Mouse (Mus musculus) ovary, postnatal 14 days (tissue): Measurements from ENCODE around the gene Usp49.
"Not testable (repeated sequence)": the region's sequence is repeated elsewhere in the genome, so short reads cannot be mapped to it uniquely, and the experiment has no call there.

Experiments used
- DNase-seq: peaks from one replicate; pipeline ENCODE4 v3.0.0; 2022; ENCODE audit warnings: low spot score

Usp49 gene

GRCm38 (mm10) chr17:47630678-47631065 lies at the start of gene Usp49:
Usp49 (plus strand) TSS chr17:47630690.
- no peak for DNase-seq

GRCm38 (mm10) chr17:47580962-47581361 lies 49.5 kb upstream of the Usp49 start:
- DNase-seq, result no peak

- DNase-seq, result no peak
Observed at GRCm38 (mm10) chr17:47588517-47588916, 42.0 kb upstream of the Usp49 start.

GRCm38 (mm10) chr17:47591073-47591472 lies 39.4 kb upstream of the Usp49 start:
- DNase-seq, result no peak

- DNase-seq, result peak; percentile 90
Observed at GRCm38 (mm10) chr17:47593215-47593853, 37.2 kb upstream of the Usp49 start.

DNA sequence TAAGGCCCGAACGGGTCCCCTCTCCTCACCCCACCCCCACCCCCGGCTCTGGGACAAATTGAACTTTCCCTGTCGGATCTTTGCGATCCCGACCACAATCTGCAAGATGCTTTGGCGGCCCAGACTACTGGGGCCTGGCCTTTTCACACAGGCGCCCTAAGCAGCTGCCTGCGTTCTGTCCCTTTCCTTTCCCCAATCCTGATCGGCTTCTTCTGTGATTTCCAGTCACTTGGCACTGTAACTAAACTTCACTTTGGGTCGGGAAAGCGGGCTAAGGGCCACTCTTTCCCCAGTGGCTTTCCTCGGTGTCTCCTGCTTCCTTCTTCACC lies 36.7 kb upstream of the Usp49 start:
- DNase-seq, result no peak

DNA sequence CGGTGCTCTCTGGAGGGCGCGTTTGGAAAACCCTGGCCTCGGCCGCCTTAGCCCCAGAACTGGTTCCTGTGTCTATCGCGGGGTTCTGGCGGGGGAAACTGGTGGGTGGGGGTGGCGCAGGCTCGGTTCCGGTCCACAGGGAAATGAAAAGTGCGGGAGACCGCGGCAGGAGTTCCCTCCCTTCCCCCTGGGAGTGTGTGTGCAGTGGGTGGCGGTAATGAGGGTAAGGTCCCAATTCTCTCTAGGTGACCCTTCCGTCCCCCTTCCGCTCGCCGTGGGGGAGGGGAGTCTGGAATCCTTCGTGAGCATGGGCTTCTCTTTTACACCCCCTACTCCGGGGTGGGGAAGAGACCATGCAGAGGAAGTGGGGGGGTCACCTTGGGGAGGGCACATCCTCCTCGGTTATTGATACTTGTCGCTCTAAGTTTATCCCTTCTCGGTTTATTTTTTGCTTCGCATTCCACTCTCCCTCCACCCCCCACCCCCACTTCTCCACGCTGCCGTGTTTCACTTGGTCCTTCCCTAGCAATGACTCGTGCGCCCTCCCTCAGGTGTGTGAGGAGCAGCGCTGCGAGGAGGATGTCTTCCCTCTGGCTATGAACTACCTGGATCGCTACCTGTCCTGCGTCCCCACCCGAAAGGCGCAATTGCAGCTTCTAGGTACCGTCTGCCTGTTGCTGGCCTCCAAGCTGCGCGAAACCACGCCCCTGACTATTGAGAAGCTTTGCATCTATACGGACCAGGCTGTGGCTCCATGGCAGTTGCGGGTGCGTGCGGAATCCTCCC lies 36.1 kb upstream of the Usp49 start:
- DNase-seq, result peak; percentile 27

- no peak for DNase-seq
Observed at GRCm38 (mm10) chr17:47594969-47595247, 35.6 kb upstream of the Usp49 start.

- peak; percentile 42 for DNase-seq
Observed at GRCm38 (mm10) chr17:47595248-47596161, 35.0 kb upstream of the Usp49 start.

- no peak for DNase-seq
Observed at GRCm38 (mm10) chr17:47596162-47596838, 34.2 kb upstream of the Usp49 start.

DNA sequence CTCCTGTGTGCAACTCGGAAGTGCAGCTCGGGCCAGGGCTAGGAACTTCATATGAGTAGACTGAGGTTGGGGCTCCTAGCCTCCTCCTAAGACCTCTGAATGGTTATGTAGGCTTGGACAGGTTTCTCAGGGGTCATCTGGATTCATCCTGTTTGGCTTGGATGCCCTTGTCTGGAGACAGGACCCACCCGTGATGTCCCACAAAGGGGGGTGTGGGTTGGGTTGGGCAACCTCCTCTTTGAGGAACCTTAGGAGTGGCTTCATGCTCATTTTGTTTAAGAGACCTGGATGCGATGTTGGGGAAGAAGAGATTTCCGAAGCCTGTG lies 33.7 kb upstream of the Usp49 start:
- no peak for DNase-seq

DNA sequence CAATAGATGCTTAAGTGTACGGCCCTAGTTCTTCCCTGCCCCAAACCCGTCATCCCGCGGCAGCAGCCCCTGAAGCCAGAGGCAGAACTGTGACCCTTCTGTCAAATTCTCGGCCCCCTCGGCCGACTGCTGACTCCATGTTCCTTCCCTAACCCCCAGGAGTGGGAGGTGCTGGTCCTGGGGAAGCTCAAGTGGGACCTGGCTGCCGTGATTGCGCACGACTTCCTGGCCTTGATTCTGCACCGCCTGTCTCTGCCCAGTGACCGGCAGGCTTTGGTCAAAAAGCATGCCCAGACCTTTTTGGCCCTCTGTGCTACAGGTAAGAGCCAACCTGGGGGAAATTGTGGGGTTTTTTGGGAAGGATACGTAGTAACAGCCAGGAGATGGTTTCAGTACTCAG lies 33.2 kb upstream of the Usp49 start:
- DNase-seq, result no peak

DNA sequence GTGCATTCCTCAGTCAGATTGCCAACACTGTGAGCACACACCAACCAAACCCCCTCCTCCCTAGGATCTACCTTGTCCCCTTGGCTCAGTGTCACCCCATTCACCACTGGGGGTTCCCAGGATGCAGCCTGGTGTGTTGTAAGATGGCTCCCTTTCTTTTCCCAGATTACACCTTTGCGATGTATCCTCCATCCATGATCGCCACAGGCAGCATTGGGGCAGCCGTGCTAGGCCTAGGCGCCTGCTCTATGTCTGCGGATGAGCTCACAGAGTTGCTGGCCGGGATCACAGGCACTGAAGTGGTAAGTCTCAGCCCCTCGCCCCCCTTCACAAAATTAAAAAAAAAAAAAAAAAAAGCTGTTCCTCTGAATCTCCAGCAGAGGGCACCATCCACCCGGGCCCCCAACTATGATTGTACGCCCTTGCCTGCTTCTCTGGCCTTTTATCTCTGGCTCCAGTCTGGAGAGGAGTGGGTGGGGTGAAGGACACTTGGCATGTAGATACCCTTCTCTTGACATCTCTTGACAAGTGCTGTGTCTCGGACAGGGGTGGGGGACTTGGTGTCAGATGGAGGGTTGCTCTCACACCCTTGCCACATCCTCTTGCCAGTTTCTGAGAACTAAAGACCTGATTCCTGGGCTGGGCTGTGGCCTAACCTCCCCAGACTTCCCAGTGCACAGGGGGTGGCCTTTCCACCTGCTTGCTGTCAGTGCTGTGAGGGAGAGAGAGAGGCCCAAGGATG lies 32.5 kb upstream of the Usp49 start:
- DNase-seq, result peak; percentile 42

DNA sequence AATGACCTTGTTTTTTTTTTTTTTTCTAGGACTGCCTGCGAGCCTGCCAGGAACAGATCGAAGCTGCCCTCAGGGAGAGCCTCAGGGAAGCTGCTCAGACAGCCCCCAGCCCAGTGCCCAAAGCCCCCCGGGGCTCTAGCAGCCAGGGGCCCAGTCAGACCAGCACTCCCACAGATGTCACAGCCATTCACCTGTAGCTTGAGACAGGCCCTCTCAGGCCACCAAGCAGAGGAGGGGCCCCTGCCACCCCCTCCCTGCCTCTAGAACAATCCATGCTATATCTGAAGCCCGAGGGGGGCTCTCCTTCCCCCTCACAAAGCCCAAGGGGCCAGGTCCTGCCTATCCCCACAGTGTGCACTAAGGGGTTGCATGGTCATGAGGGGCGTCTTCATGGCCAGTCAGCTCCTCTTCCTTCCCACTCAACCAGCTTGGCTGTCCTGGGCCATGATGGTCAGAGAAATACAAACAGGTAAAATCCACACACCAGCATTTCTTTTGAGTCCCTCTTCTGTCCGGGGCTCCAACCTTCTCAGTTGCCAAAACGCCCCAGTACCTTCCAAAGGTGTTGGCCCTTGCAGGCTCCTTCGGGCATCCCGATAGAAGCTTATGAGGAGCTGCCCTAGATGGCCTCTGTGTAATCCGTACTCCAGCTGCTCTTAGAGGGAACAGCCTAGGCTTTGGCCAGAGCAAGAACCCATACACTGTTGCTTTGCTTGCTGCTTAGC lies 31.7 kb upstream of the Usp49 start:
- DNase-seq, result not testable (repeated sequence)

DNA sequence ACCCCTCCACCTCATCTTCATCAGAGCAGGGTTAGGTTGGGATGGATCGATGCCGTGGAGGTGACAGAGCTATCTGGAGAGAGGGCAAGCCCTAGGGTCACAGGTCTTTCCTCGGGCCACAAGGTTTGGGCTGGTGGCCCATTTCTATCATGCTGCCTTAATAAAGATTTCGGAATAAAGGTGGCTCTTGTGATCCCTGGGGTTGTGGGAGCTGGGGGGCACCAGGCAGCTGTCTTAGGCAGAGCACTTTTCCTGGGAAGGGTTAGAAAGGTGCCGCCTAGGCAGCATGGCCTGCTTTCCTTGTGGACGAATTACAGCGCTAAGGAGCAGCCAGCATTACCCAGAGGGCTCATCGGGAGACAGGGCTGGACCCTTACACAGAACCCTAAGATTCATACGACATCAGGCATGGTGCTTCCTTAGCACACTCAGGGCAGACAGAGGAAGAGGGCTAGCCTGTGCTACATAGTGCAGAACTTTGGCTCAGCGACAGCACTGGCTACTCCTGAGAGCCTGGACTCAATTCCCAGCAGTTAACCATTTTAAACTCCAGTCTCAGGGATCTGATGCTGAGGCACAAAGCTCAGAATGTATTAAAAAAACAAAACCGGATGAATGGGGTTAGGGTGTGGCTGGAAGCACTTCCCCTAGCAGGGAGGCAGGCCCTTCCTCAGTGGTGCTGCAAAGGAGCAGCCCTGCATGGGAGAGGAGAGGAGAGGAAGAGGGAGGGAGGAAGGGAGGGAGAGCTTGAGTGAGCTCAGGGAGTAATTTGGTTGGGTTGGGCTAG lies 30.8 kb upstream of the Usp49 start:
- DNase-seq, result no peak

- DNase-seq, result no peak
Observed at GRCm38 (mm10) chr17:47600601-47601388, 29.7 kb upstream of the Usp49 start.

DNA sequence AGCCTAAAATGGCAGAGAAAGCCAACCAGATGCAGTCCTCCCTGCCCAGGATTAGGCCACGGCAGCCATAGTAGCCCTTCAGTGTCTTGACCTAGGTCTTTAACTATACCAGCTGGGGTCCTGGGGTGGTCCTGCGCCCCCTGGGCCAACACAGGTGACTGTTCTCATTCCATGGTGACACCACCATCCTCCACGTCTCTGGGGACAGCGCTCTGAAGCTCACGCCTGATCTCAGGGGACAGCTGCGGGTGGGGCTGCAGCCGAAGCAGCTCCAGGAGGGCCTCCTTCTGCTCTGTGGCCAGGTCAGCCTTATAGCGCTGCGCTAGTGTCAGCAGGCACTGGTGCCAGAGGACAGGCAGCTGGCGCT lies 29.1 kb upstream of the Usp49 start:
- DNase-seq, result no peak

DNA sequence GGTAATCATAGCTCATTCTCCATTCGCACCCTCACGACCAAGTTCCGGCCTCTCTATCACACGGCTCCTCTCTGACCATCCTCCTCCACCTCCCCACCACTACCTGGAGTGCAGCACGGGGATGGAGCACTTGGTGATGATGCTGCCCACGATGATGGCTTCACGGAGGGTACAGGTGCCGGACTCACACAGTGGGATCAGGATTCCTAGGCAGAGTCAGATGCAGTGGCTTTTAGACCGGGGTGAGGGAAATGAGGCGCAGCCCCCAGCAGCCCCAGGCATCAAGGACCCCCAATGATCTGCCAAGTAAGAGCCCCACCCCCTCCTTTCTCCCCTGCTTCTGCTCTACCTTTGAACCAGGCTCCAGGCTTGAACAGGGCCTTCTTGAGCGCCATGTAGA lies 28.2 kb upstream of the Usp49 start:
- no peak for DNase-seq

DNA sequence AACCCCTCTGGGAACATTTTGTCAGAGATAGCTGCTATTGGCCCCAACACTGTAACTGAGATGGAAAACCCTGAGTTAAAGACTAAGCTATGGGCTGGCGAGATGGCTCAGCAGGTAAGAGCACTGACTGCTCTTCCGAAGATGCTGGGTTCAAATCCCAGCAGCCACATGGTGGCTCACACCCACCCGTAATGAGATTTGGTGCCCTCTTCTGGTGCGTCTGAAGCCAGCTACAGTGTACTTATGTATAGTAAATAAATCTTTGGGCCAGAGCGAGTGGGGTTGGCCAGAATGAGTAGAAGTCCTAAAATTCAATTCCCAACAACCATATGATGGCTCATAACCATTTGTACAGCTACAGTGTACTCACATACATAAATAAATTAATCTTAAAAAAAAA lies 24.3 kb upstream of the Usp49 start:
- no peak for DNase-seq

GRCm38 (mm10) chr17:47609182-47609581 lies 21.3 kb upstream of the Usp49 start:
- DNase-seq, result no peak
